In genomic region chr5:65538121-65538520, GRCm38 (mm10) we compare ENCODE assay signal across 9 mouse cellular contexts. TPM values are rescaled to one million over a fixed set of nuclear protein-coding genes. Genes with fewer than 3 reads are reported as not detected.
DNase-seq lines count a peak whose midpoint lies in the region; ATAC-seq and TF ChIP-seq lines count a peak whose summit lies in the region.
"Had no signal": no experiment of that assay in that cellular context is flagged by ENCODE, and none has a peak within 500 bp of the region (broad histone marks: within the 10 kb centered on the region; RNA-seq: fewer than 3 reads in every experiment).

No protein-coding gene starts in this region.

- H3K4me2 ChIP-seq in forebrain, embryonic 15.5 days (replicated peaks) = peak overlapping the region; percentile 60
- H3K4me2 ChIP-seq in liver, embryonic 14.5 days (ENCODE audit: low read depth) = peak overlapping the region; percentile 80

- no peaks in the 10 kb centered on the region for H3K9me3 ChIP-seq in E14TG2a.4 (ENCODE audit: low read length)
- H3K9me3 ChIP-seq in forebrain, embryonic 15.5 days = no peaks in the 10 kb centered on the region
- H3K9me3 ChIP-seq in liver, embryonic 14.5 days (ENCODE audit: control insufficient read depth, low read length) = no peaks in the 10 kb centered on the region

- 0% methylated on average over 4 of the region's 4 CpGs for WGBS in forebrain, embryonic 15.5 days
- WGBS in liver, embryonic 14.5 days (ENCODE audit: insufficient replicate concordance) = under 1% methylated on average over 4 of the region's 4 CpGs

- H3K9ac ChIP-seq in forebrain, embryonic 15.5 days (replicated peaks) = peak overlapping the region; percentile 91
- H3K9ac ChIP-seq in liver, embryonic 14.5 days (replicated peaks) = peak overlapping the region; percentile 97

- H3K27me3 ChIP-seq in E14TG2a.4 (ENCODE audit: insufficient read depth, low read length) = no peaks in the 10 kb centered on the region
- no peaks in the 10 kb centered on the region for H3K27me3 ChIP-seq in forebrain, embryonic 15.5 days
- no peaks in the 10 kb centered on the region for H3K27me3 ChIP-seq in liver, embryonic 14.5 days (ENCODE audit: control insufficient read depth, insufficient read depth, low read length)

- intact Hi-C loops in gastrocnemius, adult 2 months (cut with DNase I) = loop anchor here (5.0 kb wide), 2 partner anchors 46 to 136 kb away; partner anchors contain the start of gene Gm43552
- intact Hi-C loops in gastrocnemius, postnatal 36 days (cut with DNase I) = no loop called here

- peaks cover 15% of the 10 kb centered on the region; the same call in 1 of the 2 replicates for H3K36me3 ChIP-seq in E14TG2a.4 (ENCODE audit: insufficient read depth, low read length)
- H3K36me3 ChIP-seq in forebrain, embryonic 15.5 days = no peaks in the 10 kb centered on the region
- H3K36me3 ChIP-seq in liver, embryonic 14.5 days (replicated peaks; ENCODE audit: control insufficient read depth, insufficient read depth, low read depth) = no peaks in the 10 kb centered on the region; the same call in 1 of the 2 replicates

- TF ChIP-seq CTCF in gastrocnemius, adult 2 months (IDR thresholded peaks at IDR 0.05) = no peak
- no peak for TF ChIP-seq CTCF in E14TG2a.4 (conservative IDR thresholded peaks at IDR 0.05; ENCODE audit: low read length)
- TF ChIP-seq CTCF in liver, embryonic 14.5 days (IDR thresholded peaks at IDR 0.05; ENCODE audit: low read depth) = no peak

- peak overlapping the region; percentile 98 for H3K4me3 ChIP-seq in gastrocnemius, adult 2 months
- peak overlapping the region; percentile 95 for H3K4me3 ChIP-seq in E14TG2a.4 (replicated peaks; ENCODE audit: low read length)
- peak overlapping the region; percentile 90 for H3K4me3 ChIP-seq in forebrain, embryonic 15.5 days
- peak overlapping the region; percentile 94 to 95 for H3K4me3 ChIP-seq in liver, embryonic 14.5 days (ENCODE audit: insufficient read depth in 1 of 2, low read depth in 2 of 2, low read length in 2 of 2)

- H3K4me1 ChIP-seq in E14TG2a.4 (replicated peaks; ENCODE audit: low read depth, low read length) = peaks cover 79% of the 10 kb centered on the region
- H3K4me1 ChIP-seq in forebrain, embryonic 15.5 days = peaks cover 21% of the 10 kb centered on the region
- H3K4me1 ChIP-seq in liver, embryonic 14.5 days (replicated peaks; ENCODE audit: control insufficient read depth in 2 of 2, insufficient read depth in 2 of 2, low read length in 1 of 2) = peaks cover 6 to 8% of the 10 kb centered on the region in 2 experiments; a peak in 3 of 4 replicates

- no peak for DNase-seq in gastrocnemius, adult 2 months
- no peak for DNase-seq in gastrocnemius, postnatal 36 days
- no peak for DNase-seq in liver, embryonic 14.5 days (ENCODE audit: low read depth in 3 of 3, low spot score in 3 of 3)
- no peak for DNase-seq in frontal cortex, adult 2 months (ENCODE audit: extremely low spot score in 1 of 2, low spot score in 1 of 2)
- no peak for DNase-seq in kidney, adult 11 months
- DNase-seq in left cerebral cortex, adult 8-10 months (ENCODE audit: low spot score in 2 of 2) = no peak

- H3K27ac ChIP-seq in gastrocnemius, adult 2 months = peak overlapping the region; percentile 99
- H3K27ac ChIP-seq in forebrain, embryonic 15.5 days (replicated peaks) = peak overlapping the region; percentile 98
- H3K27ac ChIP-seq in liver, embryonic 14.5 days = peak overlapping the region; percentile 90

- no peak for TF ChIP-seq EP300 in liver, embryonic 14.5 days (IDR thresholded peaks at IDR 0.05; ENCODE audit: low read depth)

- no peak for ATAC-seq in forebrain, embryonic 15.5 days (replicated peaks)
- no peak for ATAC-seq in liver, embryonic 14.5 days (ENCODE audit: insufficient read depth)

RNA-seq across cellular contexts. Expression of gene Ube2k, which starts 1.1 kb away (rescaled TPM):
- total RNA-seq in gastrocnemius, adult 2 months (2021) = 10 to 100 TPM; 62.1 to 65.9 TPM
- total RNA-seq in gastrocnemius, postnatal 36 days (2021) = 10 to 100 TPM; 55.2 to 58.7 TPM
- polyA plus RNA-seq in forebrain, embryonic 15.5 days (2015; fragmentation: Nextera tagmentation; extraction: Ambion mirVana) = 195 and 199 TPM in 2 replicates
- 20.4 and 60.5 TPM in 2 replicates for polyA plus RNA-seq in liver, embryonic 14.5 days (2012; rRNA removed)
- 64.7 and 67.2 TPM in 2 replicates for polyA plus RNA-seq in liver, embryonic 14.5 days (2014; fragmentation: Nextera tagmentation; extraction: Ambion mirVana)
- 113 and 114 TPM in 2 replicates for polyA plus RNA-seq in frontal cortex, adult 2 months (2012; rRNA removed)
- total RNA-seq in left cerebral cortex, adult 8-10 months (2022) = 100 to 1,000 TPM; 105 to 127 (median 115) TPM

RNA-seq across cellular contexts. Expression of gene Smim14, which starts 1.1 kb away (rescaled TPM):
- total RNA-seq in gastrocnemius, adult 2 months (2021) = 10 to 100 TPM; 39.2 to 41.7 TPM
- 10 to 100 TPM; 29.5 to 32.5 TPM for total RNA-seq in gastrocnemius, postnatal 36 days (2021)
- polyA plus RNA-seq in forebrain, embryonic 15.5 days (2015; fragmentation: Nextera tagmentation; extraction: Ambion mirVana) = 190 and 195 TPM in 2 replicates
- 15.4 and 15.8 TPM in 2 replicates for polyA plus RNA-seq in liver, embryonic 14.5 days (2012; rRNA removed)
- 39.9 and 45.2 TPM in 2 replicates for polyA plus RNA-seq in liver, embryonic 14.5 days (2014; fragmentation: Nextera tagmentation; extraction: Ambion mirVana)
- polyA plus RNA-seq in frontal cortex, adult 2 months (2012; rRNA removed) = 148 and 181 TPM in 2 replicates
- total RNA-seq in left cerebral cortex, adult 8-10 months (2022) = 100 to 1,000 TPM; 149 to 180 (median 174) TPM

RNA-seq across cellular contexts. Expression of gene Gm43552, which starts 45.5 kb away (rescaled TPM):
- not detected for total RNA-seq in gastrocnemius, adult 2 months (2021)
- total RNA-seq in gastrocnemius, postnatal 36 days (2021) = not detected
- not detected in 2 replicates for polyA plus RNA-seq in forebrain, embryonic 15.5 days (2015; fragmentation: Nextera tagmentation; extraction: Ambion mirVana)
- not detected in 2 replicates for polyA plus RNA-seq in liver, embryonic 14.5 days (2012; rRNA removed)
- not detected in 2 replicates for polyA plus RNA-seq in liver, embryonic 14.5 days (2014; fragmentation: Nextera tagmentation; extraction: Ambion mirVana)
- not detected in 2 replicates for polyA plus RNA-seq in frontal cortex, adult 2 months (2012; rRNA removed)
- total RNA-seq in left cerebral cortex, adult 8-10 months (2022) = 1 to 10 TPM in 1 of 4 experiments, not detected in 3; 4.7 TPM
- total RNA-seq: hematopoietic stem cell, adult 5-6 weeks had no signal
